Mouse (Mus musculus): ENCODE measurements around the gene Klhl25. TPM values are rescaled to one million over a fixed set of nuclear protein-coding genes. Genes with fewer than 3 reads are reported as not detected.
"Not testable (repeated sequence)": the region's sequence is repeated elsewhere in the genome, so short reads cannot be mapped to it uniquely, and the experiment has no call there.

Gene Klhl25
- total RNA-seq, 2 experiments from 2014 or later, result 4.3 to 5.9 TPM

DNA sequence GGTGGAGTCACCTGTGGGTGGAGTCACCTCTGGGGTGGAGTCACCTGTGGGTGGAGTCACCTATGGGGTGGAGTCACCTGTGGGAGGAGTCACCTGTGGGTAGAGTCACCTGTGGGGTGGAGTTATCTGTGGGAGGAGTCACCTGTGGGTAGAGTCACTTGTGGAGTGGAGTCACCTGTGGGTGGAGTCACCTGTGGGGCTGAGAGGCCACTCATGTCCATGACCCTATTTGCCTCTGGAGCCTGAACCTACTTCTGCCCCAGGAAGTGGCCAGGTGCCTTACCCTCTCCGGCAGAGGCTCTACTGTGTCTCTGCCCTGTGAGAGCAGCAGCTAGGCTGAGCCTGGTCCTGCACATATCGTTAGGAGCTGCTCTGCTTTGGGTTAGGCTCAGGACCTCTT, 20.6 kb downstream of the Klhl25 start:
- no peak for ATAC-seq (replicated peaks; ENCODE audit: low FRiP score, low TSS enrichment, poor library complexity, severe bottlenecking)

DNA sequence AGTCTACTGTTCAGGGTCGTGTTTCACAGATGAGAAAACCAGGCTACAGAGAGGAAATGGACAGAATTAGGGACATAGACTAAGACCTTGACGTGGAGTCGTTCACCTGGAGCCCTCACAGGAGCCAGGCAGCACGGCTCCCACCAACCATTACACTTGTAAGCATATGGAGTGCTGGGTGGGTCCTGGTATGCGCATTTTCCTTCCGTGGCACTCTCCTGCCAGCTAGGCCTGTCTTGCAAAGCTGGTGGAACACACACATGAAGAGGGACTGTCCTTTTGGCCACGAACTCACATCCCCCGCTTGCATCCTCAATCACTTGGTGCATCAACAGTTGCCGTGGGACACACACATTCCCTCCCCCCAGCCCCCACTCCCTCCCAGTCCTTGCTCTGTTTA, 22.4 kb downstream of the Klhl25 start:
- ATAC-seq (replicated peaks; ENCODE audit: low FRiP score, low TSS enrichment, poor library complexity, severe bottlenecking), result no peak

DNA sequence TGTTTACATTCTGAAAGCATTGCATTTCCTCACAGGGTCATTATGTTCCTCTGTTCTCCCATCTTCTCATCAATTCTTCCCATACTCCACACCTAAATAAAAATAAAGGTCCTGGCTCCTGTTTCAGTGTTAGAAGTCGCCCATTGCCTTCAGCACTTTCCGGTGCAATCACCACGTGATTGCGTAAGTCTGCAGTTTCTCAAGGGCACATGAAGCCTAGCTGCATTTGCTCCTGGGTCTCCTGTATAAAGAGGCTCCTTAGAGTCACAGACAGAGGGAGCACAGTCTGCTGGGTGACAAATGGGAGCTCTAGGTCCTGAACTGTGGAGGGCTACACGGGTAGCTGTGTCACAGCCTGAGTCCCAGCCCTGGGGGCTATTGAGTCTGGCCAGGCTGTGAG, 24.1 kb downstream of the Klhl25 start:
- ATAC-seq (replicated peaks; ENCODE audit: low FRiP score, low TSS enrichment, poor library complexity, severe bottlenecking), result no peak

DNA sequence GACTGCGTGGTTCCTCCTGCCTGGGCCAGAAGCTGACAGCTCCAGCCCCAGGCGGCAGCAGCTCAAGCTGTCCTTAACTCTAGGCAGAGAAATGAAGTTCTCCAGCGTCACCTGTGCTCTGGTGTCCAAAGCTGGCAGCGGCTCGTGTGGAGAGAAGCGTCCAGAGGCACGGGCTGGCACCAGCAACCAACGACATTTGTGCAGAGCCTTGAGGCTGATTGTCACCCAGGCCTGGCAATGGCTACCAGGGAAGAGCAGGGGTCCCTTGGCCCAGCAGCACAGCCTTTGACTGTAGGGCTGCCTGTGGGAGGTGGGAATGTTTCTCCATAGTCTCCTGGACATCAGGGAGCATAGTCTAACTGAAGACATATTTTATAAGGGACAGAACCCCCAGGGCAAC, 24.6 kb downstream of the Klhl25 start:
- no peak for ATAC-seq (replicated peaks; ENCODE audit: low FRiP score, low TSS enrichment, poor library complexity, severe bottlenecking)

DNA sequence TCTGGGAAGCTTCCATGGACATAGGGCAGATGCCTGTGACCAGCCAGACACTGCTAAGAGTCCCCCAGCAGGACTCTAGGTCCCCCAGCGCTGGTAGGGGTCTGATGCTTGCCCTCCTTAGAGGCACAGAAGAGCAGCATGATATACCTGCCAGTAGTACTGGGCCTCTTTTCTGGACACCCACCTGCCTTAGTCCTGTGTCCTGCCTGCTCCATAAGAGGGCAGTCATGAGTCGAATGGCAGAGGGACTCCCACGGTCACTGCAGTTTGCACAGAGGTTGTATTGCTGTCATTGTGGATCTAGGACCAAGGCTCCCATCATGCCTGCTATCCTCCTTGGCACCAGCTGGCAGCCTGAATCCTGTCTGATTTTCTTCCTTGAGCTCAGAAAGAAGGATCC, 25.1 kb downstream of the Klhl25 start:
- no peak for ATAC-seq (replicated peaks; ENCODE audit: low FRiP score, low TSS enrichment, poor library complexity, severe bottlenecking)

DNA sequence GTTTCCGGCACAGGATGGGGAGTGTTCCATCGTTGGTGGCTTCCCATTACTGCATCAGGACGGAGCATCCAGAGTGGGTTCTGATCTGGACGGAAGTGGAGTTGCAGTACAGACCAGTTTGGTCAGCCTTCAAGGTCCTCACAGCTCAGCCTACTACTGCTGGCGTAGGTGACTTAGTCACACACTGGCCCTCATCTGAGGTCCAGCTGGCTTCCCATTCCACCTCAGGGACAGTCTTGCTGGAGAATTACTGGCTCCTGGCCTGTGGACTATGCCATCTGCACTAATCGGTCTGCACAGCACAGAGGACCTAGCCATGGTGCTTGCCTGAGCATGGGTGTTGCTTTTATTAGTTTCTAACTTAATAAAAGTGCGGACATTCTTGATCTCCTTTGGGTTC, 25.6 kb downstream of the Klhl25 start:
- ATAC-seq (replicated peaks; ENCODE audit: low FRiP score, low TSS enrichment, poor library complexity, severe bottlenecking), result no peak

DNA sequence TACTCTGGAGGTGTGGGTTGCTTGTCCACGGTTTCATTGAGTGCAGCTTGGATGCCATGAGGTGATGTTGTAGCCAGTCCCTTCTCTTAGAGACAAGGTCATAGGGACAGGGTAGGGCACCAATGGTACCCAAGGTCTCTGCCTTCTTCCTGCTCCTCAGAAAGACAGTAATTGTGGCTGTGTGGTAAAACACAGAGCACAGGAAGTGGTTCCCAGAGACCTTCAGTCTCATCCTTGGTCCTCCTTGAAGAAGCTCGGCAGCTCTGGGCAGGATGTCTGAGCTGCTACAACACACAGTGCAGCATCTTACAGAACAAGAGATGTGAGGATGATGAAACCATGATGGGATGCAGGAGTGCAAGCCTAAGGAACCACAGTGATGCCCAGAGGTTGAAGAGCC, 31.3 kb downstream of the Klhl25 start:
- not testable (repeated sequence) for ATAC-seq (replicated peaks; ENCODE audit: low FRiP score, low TSS enrichment, poor library complexity, severe bottlenecking)

DNA sequence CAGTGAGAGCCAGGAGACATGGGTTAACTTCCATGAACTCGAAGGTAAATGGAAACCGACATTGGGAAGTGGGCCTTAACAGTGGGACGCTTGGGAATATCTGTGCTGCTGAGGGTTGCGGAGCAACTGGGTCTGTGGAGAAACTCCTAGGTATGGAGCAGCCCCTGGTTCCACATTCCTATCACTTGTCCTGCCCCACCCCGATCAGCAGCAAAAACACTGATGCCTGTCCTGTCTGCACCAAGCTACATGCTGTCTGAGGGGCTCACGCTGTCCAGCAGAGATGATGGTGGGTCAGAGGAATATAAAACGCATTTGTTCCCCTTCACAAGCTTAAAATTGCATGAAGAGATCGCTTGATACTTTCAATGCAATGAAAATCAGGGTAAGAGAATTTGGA, 32.1 kb downstream of the Klhl25 start:
- peak; percentile 14; the same call in 1 of the 2 replicates for ATAC-seq (replicated peaks; ENCODE audit: low FRiP score, low TSS enrichment, poor library complexity, severe bottlenecking)

DNA sequence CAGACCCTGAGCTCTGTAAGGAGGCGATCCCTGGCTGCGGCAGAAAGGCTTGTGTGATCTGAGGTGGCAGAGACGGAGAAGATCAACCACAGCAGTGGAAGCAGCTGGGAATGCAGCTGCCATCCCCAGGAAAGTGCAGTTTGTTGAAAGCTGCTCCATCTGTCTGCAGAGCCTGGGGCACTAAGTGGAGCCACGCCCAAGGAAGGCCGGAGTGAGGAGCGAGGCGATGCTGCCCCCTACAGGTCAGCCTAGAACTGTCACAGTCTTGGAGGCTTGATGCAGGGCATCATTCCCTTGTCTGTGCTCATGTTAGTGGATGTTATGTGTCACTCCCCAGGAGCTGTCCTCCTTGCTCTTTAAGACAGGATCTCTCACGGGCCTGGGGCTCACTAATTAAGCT, 32.5 kb downstream of the Klhl25 start:
- peak; percentile 96 for ATAC-seq (replicated peaks; ENCODE audit: low FRiP score, low TSS enrichment, poor library complexity, severe bottlenecking)

DNA sequence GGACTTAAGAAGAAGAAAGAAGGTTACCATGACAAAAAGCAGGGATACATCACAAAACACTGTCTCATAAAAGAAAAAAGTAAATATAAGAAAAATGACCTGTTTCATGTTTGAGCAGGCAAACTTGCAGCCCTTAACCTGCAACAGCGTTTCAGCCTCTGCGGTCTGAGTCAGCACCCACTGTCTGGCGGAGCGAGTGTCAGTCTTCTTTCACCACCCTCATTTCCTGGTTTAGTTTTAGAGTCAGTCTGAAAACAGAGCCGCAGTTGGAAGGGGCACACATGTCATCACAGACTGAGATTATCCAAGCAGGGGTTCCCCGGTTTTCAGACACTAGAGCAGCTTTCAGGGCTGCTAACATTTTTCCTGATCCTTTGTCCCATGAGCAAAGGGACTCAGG, 33.3 kb downstream of the Klhl25 start:
- ATAC-seq (replicated peaks; ENCODE audit: low FRiP score, low TSS enrichment, poor library complexity, severe bottlenecking), result no peak

DNA sequence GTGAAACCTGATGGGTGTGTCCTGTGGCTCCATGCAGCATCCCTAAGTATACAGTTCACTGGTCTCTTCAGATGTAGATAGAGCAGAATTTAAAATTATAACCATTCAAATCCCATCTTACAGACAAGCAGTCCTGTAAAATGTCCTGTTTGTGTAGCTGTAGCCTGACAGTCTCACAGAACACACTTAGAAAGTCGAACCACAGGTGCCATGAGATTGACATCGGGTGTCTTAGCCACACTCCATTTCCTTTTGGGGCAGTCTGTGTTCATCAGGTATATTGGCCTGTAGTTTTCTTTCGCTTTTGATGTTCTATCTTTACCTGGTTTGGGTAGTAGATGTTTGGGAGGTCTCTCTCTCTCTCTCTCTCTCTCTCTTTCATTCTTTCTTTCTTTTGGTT, 33.7 kb downstream of the Klhl25 start:
- ATAC-seq (replicated peaks; ENCODE audit: low FRiP score, low TSS enrichment, poor library complexity, severe bottlenecking), result no peak

DNA sequence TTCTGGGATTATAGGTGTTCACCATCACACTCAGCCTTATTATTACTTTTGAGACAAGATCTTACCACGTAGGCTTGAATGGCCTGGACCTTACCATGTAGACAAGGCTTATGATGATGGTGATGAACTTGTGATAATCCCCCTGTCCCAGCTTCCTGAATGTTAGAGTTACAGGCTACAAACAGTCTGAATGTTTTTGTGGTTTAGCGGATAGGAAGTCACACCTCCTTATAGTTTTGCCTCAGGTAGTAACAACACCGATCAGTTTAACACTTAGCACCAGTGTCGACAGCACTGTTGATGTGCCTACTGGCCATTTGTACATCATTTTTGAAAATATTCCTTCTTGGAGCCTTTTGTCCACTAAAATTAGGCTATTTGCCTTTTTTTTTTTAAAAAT, 43.4 kb downstream of the Klhl25 start:
- no peak for ATAC-seq (replicated peaks; ENCODE audit: low FRiP score, low TSS enrichment, poor library complexity, severe bottlenecking)

DNA sequence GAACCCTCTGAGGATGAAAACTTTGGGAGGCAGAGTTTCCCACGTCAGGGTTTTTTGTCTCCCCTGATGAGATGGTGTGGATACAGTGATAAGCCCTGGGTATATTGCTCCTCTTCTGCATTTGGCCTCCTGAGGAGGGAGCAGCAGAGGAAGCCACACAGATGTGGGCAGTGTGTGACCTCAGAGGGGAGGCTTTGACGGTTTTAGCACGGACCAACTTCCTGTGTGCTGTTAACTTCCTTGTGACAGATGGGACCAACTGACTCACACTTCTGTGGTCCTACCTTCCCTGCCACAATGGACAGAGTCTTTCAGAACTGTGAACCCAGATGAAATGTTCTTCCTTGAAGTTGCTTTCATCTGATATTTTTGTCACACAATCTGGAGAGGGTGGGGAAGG, 44.6 kb downstream of the Klhl25 start:
- no peak for ATAC-seq (replicated peaks; ENCODE audit: low FRiP score, low TSS enrichment, poor library complexity, severe bottlenecking)

DNA sequence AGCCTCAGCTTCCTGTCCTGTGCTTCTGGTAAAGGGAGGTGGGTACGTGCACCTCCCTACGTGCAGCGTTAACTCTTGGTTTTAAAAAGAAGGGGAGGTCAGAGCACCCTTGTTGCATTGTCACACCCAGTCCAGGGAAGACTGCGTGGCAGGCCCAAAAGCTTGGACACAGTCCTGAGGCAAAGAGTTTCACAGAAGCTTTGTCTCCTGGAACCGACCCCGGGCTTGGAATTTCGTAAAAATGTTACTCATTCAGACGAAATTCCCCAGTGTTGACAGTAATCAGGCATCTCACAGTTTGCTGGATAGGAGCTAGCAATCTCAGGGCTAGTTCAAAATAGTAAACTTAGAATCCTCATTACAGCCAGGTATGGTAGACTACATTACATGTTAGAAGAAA, 45.6 kb downstream of the Klhl25 start:
- no peak for ATAC-seq (replicated peaks; ENCODE audit: low FRiP score, low TSS enrichment, poor library complexity, severe bottlenecking)

DNA sequence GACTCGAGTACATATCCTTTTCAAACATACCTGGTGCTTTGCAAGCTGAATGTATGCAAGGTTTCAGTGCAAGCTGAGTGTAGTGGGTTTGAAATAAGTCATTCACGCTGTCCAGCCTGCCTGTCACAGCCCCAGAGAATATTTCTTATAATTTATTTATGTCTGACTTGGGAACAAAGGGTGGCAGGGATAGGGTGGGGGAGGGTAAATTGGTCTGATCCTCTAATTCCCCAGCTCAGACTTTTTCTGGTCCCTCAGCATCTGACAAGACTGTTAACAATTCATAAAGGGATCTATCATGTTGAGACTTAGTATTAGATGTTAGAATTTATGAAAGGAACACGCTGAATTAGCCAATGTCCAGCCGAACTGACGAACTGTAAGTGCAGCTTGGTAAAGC, 48.9 kb downstream of the Klhl25 start:
- no peak for ATAC-seq (replicated peaks; ENCODE audit: low FRiP score, low TSS enrichment, poor library complexity, severe bottlenecking)

DNA sequence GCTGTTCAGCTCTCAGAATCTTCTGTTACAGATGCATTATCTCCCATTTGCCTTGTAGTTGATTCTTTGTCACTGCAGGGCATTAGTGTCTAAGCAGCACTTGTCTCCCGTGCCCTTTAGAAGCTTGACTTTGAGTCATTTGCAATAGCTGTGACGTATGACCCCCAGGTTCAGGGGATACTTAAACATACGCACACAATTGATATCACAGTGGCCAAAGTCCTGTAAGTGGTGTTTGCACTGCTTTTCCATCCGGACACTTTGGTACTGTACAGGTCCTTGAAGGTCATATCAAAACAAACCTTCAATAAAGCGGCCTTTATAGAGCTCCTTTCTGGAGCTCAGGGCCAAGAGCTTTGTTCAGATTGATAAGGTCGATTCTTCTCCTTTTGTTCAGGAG, 51.0 kb downstream of the Klhl25 start:
- no peak for ATAC-seq (replicated peaks; ENCODE audit: low FRiP score, low TSS enrichment, poor library complexity, severe bottlenecking)

DNA sequence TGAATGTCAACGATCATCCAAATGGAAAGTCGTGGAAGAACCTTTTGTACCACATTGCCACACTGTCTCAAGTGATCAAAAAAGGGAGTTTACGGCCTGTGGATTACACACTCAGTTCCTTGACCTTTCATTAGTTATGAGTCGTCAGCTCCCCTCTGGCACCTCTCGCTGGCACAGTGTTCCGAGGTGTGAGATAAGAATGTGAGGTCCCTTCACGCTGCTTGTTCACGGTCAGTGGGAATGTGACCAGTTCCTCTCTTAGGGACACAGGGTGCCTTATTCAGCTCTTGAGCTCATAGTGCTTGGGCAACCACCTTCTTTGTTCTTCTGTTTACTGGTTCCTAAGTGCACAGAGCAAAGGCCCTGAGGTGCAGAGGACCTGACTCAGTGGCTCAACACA, 51.4 kb downstream of the Klhl25 start:
- ATAC-seq (replicated peaks; ENCODE audit: low FRiP score, low TSS enrichment, poor library complexity, severe bottlenecking), result no peak

DNA sequence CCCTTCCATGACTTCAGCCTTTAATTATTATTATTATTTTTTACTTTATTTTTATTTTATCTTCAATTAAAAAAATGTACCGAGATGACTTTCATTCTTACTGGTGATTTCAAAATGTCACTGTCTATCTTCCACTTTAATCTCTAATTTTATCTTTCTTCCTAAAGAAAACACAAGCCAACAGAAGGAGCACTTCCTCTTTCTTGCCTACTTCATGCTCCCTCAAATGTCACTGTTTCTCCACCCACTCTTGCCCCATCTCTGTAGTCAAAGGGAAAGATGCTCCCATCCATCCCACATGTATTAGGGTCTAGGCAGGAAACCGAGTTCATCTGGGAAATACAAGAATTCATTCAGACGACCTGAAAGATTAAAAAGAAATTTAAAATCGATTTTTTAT, 51.8 kb downstream of the Klhl25 start:
- ATAC-seq (replicated peaks; ENCODE audit: low FRiP score, low TSS enrichment, poor library complexity, severe bottlenecking), result no peak

DNA sequence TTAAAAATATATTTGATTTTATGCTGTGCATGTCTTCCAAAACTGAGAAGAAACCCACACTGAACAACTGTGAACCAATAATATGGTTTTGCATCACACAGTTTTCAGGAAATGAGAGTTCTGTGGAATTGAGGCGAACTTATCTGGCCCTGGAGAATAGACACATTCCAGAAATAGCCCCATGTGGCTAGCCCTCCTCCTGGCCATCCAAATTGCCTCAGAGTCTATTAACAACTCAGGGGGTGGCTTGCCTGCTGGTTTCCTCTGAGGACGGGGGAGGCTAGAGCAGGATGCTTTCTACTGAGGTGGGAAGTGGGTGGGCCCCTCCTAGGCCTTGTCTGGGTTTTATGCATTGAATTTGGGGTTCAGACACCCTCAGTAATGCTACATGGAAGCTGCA, 57.0 kb downstream of the Klhl25 start:
- ATAC-seq (replicated peaks; ENCODE audit: low FRiP score, low TSS enrichment, poor library complexity, severe bottlenecking), result no peak

DNA sequence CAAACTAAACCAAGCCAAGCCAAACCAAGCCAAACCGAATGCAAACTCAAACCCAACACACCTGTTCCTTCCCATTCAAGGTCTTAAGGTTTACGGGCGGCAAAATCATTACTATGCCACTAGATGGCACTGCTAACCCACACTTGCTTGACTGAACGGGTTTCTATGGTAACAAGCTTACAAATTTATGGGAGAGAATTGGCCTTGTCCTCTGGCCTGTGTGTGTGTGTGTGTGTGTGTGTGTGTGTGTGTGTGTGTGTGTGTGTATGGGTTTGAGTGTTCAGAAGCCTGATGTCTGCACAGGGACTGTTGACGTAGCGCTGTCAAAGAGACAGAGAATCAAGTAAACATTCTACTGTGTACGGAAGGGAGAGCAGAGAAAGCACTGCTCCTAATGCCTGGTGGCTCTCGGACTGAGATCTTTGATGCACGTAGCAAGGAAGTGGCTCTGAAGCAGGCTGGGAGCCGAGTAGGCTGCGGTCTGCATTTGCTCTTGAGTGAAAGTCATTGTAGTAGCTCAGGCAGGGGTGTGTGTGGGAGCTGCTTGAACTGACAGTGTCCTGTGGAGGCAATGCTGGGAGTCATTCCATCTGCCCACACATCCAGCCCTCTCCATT, 62.0 kb downstream of the Klhl25 start:
- peak; percentile 73 for ATAC-seq (replicated peaks; ENCODE audit: low FRiP score, low TSS enrichment, poor library complexity, severe bottlenecking)

DNA sequence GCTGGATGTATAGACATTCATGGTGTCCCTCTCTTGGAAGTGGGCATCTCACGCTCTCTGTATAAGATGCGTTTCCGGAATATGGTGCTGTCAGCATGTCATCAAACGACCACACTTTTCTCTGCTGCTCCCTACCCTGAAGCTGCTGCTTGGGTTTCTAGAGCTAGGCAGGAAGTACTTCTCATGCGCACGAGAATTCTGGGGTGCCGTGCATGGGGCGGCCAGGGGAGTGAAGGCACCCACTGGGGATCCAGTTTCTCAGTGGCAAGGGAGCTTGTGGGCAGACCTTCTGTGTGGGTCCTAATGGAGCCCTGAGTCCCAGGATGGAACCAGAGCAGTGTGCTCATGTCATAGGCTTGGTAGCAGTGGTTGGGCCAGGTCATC, 62.5 kb downstream of the Klhl25 start:
- no peak for ATAC-seq (replicated peaks; ENCODE audit: low FRiP score, low TSS enrichment, poor library complexity, severe bottlenecking)

DNA sequence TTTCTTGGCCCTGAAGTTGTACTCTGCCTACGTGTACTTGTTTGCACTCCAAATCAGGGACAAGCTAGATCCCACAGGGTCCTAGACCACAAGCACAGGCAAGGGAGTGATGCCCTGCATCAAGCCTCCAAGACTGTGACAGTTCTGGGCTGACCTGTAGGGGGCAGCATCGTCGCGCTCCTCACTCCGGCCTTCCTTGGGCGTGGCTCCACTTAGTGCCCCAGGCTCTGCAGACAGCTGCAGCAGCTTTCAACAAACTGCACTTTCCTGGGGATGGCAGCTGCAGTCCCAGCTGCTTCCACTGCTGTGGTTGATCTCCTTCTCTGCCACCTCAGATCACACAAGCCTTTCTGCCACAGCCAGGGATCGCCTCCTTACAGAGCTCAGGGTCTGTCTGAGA, 65.8 kb downstream of the Klhl25 start:
- peak; percentile 91 for ATAC-seq (replicated peaks; ENCODE audit: low FRiP score, low TSS enrichment, poor library complexity, severe bottlenecking)
